Mouse (Mus musculus) embryo, embryonic 9.5 days (tissue): ENCODE measurements around the gene Fndc3b.

Experiments used
- DNase-seq: peaks from one replicate; pipeline ENCODE4 v3.0.0-alpha.2; 2017; ENCODE audit errors: extremely low spot score

Fndc3b gene

GRCm38 (mm10) chr3:27709096-27709905 is 1.8 kb downstream of the Fndc3b start:
- peak; percentile 58 for DNase-seq

GRCm38 (mm10) chr3:27708581-27708980 is 2.5 kb downstream of the Fndc3b start:
- DNase-seq: no peak

GRCm38 (mm10) chr3:27705761-27706160 is 5.3 kb downstream of the Fndc3b start:
- DNase-seq: no peak

- no peak for DNase-seq
These were observed 6.1 kb downstream of the Fndc3b start for GRCm38 (mm10) chr3:27705056-27705455.

GRCm38 (mm10) chr3:27704641-27705040 is 6.5 kb downstream of the Fndc3b start:
- no peak for DNase-seq

GRCm38 (mm10) chr3:27703531-27703930 is 7.6 kb downstream of the Fndc3b start:
- DNase-seq: no peak

GRCm38 (mm10) chr3:27703081-27703480 is 8.0 kb downstream of the Fndc3b start:
- no peak for DNase-seq

- no peak for DNase-seq
These were observed 12.4 kb downstream of the Fndc3b start for GRCm38 (mm10) chr3:27698671-27699070.

- no peak for DNase-seq
These were observed 14.7 kb downstream of the Fndc3b start for GRCm38 (mm10) chr3:27696449-27696797.

GRCm38 (mm10) chr3:27695612-27696448 is 15.3 kb downstream of the Fndc3b start:
- DNase-seq: no peak

GRCm38 (mm10) chr3:27694586-27694985 is 16.5 kb downstream of the Fndc3b start:
- no peak for DNase-seq

- no peak for DNase-seq
These were observed 17.0 kb downstream of the Fndc3b start for GRCm38 (mm10) chr3:27694111-27694510.

- DNase-seq: no peak
These were observed 19.5 kb downstream of the Fndc3b start for GRCm38 (mm10) chr3:27691486-27692160.

GRCm38 (mm10) chr3:27690030-27690429 is 21.1 kb downstream of the Fndc3b start:
- DNase-seq: no peak

GRCm38 (mm10) chr3:27689149-27689865 is 21.8 kb downstream of the Fndc3b start:
- DNase-seq: no peak

GRCm38 (mm10) chr3:27686732-27687491 is 24.2 kb downstream of the Fndc3b start:
- no peak for DNase-seq

GRCm38 (mm10) chr3:27685650-27686208 is 25.4 kb downstream of the Fndc3b start:
- DNase-seq: no peak

- DNase-seq: no peak
These were observed 26.0 kb downstream of the Fndc3b start for GRCm38 (mm10) chr3:27685134-27685533.

- DNase-seq: no peak
These were observed 27.7 kb downstream of the Fndc3b start for GRCm38 (mm10) chr3:27683374-27683773.

- no peak for DNase-seq
These were observed 33.5 kb downstream of the Fndc3b start for GRCm38 (mm10) chr3:27677574-27677973.

GRCm38 (mm10) chr3:27673660-27674059 is 37.4 kb downstream of the Fndc3b start:
- no peak for DNase-seq
